Mouse (Mus musculus) cerebellum, postnatal 14 days (tissue): Measurements from ENCODE around the gene Ppp1r13b.

Experiments
- DNase-seq, 2 experiments: peaks; one replicate each; pipeline ENCODE4 v3.0.0; 2021; ENCODE audit warnings: mixed read lengths in 2 of 2

Ppp1r13b gene

GRCm38 (mm10) chr12:111820708-111821107 lies 87.2 kb downstream of the Ppp1r13b start:
- DNase-seq: no peak

GRCm38 (mm10) chr12:111819936-111820335 lies 88.0 kb downstream of the Ppp1r13b start:
- DNase-seq: no peak

GRCm38 (mm10) chr12:111817991-111818390 lies 89.9 kb downstream of the Ppp1r13b start:
- no peak for DNase-seq

- no peak for DNase-seq
Observed at GRCm38 (mm10) chr12:111816967-111817366, 90.9 kb downstream of the Ppp1r13b start.

- DNase-seq: no peak
Observed at GRCm38 (mm10) chr12:111816528-111816927, 91.4 kb downstream of the Ppp1r13b start.

DNA sequence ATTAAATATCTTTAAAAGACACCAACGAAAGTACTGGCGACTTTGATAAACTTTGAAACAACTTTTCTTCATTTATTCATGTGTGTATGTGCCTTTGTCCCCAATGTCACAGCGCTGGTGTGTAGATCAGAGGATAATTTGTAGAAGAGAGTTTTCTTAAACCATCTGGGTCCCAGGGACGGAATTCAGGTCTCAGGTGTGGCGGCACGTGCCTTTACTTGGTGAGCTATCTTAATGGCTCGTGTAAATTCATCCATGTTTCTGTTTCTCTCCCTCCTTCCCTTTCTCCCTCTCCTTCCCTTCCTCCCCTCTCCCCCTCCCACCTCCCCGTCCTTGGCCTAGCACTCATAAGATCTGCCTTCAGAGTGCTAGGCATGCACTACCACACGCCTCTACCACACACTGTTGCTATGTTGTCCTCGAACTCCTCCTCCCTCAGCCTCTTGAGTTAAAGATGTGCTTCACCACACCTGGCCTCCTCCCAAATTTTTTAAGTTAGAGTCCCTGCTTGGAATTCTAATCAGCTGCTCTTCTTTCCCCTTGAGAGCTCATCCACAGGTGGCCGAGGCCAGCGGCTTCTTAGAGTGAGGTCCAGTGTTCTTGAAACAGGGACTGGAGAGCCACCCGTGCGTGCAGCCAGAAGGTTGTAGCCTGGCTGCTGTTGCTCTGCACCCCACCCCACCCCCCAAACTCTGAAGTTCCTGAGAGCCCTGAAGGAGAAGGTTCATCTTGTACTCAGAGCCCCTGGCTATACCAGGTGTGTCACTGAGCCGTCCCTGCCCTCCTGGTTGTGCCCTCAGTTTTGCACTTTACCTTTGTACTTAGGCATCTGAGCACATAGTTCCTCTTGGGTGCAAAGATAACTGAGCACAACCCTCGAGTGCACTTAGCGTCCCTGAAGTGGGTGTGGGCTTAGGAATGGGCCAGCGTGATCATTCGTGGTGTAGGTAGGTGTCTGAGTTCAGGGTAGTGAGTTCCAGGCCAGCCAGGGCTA lies 92.8 kb downstream of the Ppp1r13b start:
- DNase-seq: no peak

DNA sequence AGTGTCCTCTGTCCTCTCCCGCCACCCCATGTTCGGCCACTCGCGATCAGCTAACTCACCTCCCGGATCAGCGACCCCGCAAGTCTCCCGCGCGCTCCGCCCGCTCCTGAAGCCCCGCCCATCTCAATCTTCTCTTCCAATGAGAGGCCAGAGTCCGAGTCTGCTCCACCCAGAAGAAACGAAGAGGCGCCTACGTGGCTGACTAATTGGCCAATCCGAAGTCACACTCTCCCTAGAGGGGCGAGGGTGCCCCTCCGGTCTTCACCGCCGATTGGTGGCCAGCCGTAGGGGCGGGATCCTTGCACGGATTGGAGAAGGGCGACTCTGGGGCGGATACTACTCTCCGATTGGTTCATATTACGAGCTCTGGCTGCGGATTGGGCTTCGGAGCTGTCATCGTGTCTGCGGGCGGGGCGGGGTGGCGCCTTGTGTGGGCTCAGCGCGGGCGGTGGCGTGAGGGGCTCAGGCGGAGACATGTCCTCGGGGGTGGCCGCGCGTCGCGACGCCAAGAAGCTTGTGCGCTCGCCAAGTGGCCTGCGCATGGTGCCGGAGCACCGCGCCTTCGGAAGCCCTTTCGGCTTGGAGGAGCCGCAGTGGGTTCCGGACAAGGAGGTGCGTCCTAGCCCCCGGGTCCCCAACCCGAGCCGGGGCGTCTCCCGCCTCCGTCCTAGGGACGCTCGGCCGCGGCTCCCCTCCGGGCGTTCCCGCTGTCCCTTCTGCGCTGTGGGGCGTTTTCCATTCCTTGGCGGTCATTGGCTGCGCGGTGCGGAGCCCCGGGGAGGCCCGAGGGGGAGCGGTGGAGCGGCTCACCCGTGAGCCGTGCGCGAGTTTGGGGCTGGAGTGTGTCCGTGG lies 93.9 kb downstream of the Ppp1r13b start, which contains the start of the genes Xrcc3 and Zfyve21:
TSS of gene Xrcc3 (minus strand) at position 108 of the 852 bp plus-strand sequence.
TSS of gene Zfyve21 (plus strand) at position 405 of the 852 bp plus-strand sequence.
- DNase-seq: peak; percentile 97

DNA sequence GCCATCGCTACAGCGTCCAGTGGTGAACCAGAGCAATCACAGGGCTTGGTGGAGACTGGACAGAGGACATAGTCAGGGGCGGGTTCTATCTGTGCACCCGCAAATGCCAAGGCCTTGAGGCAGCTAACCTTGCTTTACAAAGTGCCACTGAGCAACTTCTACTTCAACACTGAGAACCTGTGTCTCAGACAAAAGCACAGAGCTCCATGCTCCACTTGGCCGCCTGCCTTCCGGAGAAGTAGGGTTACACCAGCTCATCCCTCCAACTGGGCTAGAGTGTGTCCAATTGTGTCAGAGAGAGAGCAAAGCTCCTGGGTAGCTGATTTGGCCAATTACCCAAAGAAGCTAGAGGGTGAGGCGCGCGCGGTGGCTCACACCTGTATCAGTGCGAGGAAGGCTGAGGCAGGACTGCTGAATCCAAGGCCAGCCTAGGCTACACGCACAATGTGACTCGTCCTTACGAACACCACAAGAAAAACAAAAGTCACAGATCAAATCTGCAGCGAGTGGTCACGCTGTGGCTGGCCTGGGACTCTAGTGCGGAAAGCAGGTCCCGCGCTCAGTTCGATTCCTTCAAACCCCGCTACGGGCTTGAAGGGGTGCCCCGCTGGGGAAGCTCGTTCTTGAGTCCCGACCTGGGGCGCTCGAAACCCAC lies 94.7 kb downstream of the Ppp1r13b start:
- peak in 1 of 2 experiments; percentile 56 for DNase-seq

GRCm38 (mm10) chr12:111812611-111813010 lies 95.3 kb downstream of the Ppp1r13b start:
- DNase-seq: no peak

- DNase-seq: no peak
Observed at GRCm38 (mm10) chr12:111812075-111812474, 95.8 kb downstream of the Ppp1r13b start.

- DNase-seq: peak; percentile 81 to 84
Observed at GRCm38 (mm10) chr12:111809762-111810161, 98.1 kb downstream of the Ppp1r13b start.

DNA sequence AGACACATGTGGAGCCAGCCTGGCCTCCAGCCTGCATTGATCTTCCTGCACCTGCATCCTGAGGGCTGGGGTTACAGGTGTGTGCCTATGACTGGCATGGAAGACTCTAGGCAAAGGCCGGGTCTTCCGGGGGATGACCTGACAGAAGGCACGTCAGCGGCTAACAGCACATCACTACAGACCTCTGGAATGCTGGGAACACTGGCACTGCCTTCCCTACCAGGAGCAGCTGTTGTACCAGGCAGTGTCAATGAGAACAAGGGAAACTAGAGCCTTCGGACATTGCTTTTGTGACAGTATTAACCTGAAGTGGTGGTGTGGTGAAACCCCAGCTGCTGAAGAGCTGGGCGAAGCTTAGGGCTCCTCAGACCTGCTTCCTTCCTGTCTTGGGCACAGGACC lies 99.1 kb downstream of the Ppp1r13b start:
- DNase-seq: no peak

DNA sequence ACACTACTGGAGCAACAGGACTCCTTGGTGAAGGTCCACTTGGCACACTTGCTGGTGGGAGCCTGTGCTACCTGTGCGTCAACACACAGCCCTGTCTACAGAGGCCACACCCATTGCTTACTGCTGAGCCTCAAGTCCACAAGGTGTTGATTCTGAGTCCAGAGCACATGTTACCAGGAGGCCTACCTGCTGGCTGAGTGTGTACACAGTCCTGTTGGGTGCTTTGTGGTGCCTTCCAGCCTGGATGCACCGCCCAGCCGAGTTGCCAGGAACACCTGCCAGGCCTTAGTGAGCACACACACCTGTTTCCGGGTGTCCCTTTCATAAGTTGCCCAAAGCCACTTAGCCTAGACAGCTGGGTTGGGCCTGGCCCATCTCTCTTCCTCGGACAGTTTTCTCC lies 104.4 kb downstream of the Ppp1r13b start:
- no peak for DNase-seq

GRCm38 (mm10) chr12:111800459-111801183 lies 107.3 kb downstream of the Ppp1r13b start:
- no peak for DNase-seq

DNA sequence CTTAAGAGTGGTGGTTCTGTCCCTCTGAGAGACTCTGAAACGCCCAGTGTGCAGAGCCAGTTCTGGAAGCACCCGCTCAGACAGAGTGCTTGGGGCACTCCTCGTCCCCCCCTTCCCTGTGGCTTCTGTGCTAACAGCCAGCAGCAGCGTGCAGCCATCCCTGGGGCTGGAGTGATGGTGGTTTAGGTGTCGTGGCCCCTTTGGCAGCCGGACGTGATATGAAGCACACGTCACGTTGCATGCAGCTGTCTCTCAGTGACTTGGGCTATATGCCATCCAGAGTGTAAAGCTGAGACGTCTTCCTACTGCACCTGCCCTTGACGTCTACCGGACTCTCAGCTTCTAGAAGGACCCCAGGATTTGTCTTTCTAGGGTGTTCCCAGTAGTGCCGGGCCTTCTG lies 109.4 kb downstream of the Ppp1r13b start:
- DNase-seq: no peak

DNA sequence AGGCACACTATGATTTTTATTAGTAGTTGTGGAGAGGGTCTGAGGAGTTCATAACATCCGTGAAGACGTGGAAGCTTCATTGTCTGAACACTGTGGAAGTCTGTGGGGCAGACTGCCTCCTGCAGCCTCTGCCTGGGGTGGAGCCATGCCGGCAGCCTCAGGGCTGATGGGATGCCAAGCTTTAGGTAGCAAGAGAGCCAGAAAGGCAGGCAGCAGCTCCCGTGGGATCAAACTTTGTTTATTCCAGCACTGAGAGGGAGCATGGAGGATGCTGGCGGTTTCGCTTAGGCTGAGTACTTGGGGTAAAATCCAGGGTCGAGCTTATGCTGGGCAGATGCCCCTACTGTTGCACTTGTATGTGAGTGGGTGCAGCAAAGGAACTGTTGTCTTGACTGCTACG lies 110.7 kb downstream of the Ppp1r13b start:
- no peak for DNase-seq

GRCm38 (mm10) chr12:111795180-111795895 lies 112.6 kb downstream of the Ppp1r13b start:
- peak; percentile 75 to 78 for DNase-seq

GRCm38 (mm10) chr12:111794526-111795179 lies 113.3 kb downstream of the Ppp1r13b start:
- DNase-seq: no peak

GRCm38 (mm10) chr12:111794102-111794501 lies 113.8 kb downstream of the Ppp1r13b start:
- DNase-seq: peak; percentile 41 to 58

- DNase-seq: no peak
Observed at GRCm38 (mm10) chr12:111791474-111792104, 116.3 kb downstream of the Ppp1r13b start.
